Mouse (Mus musculus) embryonic facial prominence, embryonic 14.5 days (tissue): ENCODE measurements around the gene Armc2. TPM values are rescaled to one million over a fixed set of nuclear protein-coding genes. Genes with fewer than 3 reads are reported as not detected.
A peak's percentile ranks its signal among the peaks of the same experiment; 100 is the strongest.

Experiments used
- ATAC-seq: fragments of 200-750 bp; cut with Nextera tagmentation; 2 replicates; pipeline ENCODE4 v1.8.0; 2017; ENCODE audit warnings: low read depth, moderate number of reproducible peaks, moderate TSS enrichment
- DNase-seq: peaks from one replicate; pipeline ENCODE4 v3.0.0-alpha.2; 2015; ENCODE audit warnings: low spot score
- H3K27ac ChIP-seq: fragments of 300-500 bp; sonication (generic); replicated peaks from 2 replicates; pipeline ENCODE4 v1.5.1; 2014; ENCODE audit warnings: low read depth, mild to moderate bottlenecking, low read length, moderate library complexity
- H3K27me3 ChIP-seq: fragments of 300-500 bp; sonication (generic); replicated peaks from 2 replicates; pipeline ENCODE4 v1.6.1; 2014; ENCODE audit warnings: low read length; ENCODE audit not compliant: control insufficient read depth, insufficient read depth
- H3K36me3 ChIP-seq: fragments of 300-500 bp; sonication (generic); 2 replicates; pipeline ENCODE4 v1.6.1; 2014; ENCODE audit warnings: low read length, mixed read lengths; ENCODE audit not compliant: control insufficient read depth, insufficient read depth
- H3K4me1 ChIP-seq: fragments of 300-500 bp; sonication (generic); 2 replicates; pipeline ENCODE4 v1.6.1; 2014; ENCODE audit warnings: antibody characterized with exemption, low read length; ENCODE audit not compliant: control insufficient read depth, insufficient read depth
- H3K4me2 ChIP-seq: fragments of 300-500 bp; sonication (generic); 2 replicates; pipeline ENCODE4 v1.6.1; 2014; ENCODE audit warnings: low read depth, mild to moderate bottlenecking, low read length, moderate library complexity, mixed read lengths
- H3K4me3 ChIP-seq: fragments of 300-500 bp; sonication (generic); 2 replicates; pipeline ENCODE4 v1.5.1; 2014; ENCODE audit warnings: low read depth, mild to moderate bottlenecking, low read length
- H3K9ac ChIP-seq: fragments of 300-500 bp; sonication (generic); 2 replicates; pipeline ENCODE4 v1.6.1; 2014; ENCODE audit warnings: low read depth, mild to moderate bottlenecking, low read length, moderate library complexity, mixed read lengths
- H3K9me3 ChIP-seq: fragments of 300-500 bp; sonication (generic); 2 replicates; pipeline ENCODE4 v1.6.1; 2016; ENCODE audit warnings: low read length; ENCODE audit not compliant: control insufficient read depth
- WGBS: fragments of 180-500 bp; shearing (Covaris S2); extraction: QIAGEN DNeasy Blood & Tissue Kit; methylation state at CpG from one replicate; pipeline ENCODE4 v1.1.7; 2014; 5-methylcytosine and 5-hydroxymethylcytosine counted together
- polyA plus RNA-seq: library from polyadenylated mRNA; unstranded; fragments of >200 nt; fragmentation: Nextera tagmentation; extraction: Ambion mirVana; gene quantifications from 2 replicates; pipeline ENCODE4 v1.2.1, GENCODE M21; 2014

The Armc2 gene
- polyA plus RNA-seq: 4.1 and 4.6 TPM in 2 replicates

DNA sequence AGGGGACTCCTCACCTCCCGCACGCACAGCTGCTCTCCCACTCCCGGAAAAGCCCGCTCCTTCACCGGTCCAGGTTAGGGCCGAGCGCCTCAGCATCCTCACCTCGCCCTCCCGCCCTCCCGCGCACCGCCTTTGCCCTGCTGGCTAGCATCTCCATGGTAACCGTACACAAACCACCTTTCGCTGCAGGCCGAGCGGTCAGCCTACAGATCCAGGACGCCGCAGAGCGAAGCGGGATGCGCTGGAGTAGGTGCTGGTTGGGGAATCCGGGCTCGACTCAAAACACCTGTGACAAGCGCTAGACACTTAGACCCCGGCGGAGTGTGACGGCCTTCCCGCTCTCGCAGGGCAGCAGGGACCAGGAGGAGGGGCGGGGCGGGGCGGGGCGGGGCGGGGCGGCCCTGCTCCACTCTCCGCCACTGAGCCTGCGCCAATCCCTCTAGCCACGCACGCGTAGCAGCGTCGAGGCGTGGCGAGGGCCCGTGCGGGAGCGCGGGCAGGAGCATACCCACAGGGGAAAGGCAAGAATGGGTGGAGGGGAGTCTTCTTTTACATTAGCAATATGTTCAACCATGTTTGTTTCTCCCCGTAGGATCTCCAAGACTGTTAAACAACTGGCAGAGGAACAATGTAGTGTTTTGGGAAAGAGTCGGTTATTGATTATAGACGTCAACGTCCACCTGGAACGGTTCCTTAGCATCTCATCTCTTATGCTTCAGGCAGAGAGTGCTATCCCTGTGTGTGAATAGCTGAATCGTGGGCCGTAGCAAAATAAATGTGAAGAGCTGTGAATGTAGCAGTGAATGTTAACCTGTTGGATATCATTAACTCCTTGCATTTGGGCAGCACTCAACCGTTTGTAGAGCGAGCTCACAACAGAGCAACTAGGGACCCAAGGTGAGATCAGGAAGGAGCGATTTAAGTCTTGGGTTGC is at the start of gene Armc2:
Gene Armc2 (minus strand): TSS at position 427 of the 934 bp plus-strand sequence.
- H3K4me1 ChIP-seq: peaks cover 7% of the 10 kb centered on the region
- DNase-seq: peak; percentile 90
- H3K9me3 ChIP-seq: no peaks in the 10 kb centered on the region
- peak within 1 kb of the TSS; percentile 77 for H3K4me2 ChIP-seq
- H3K9ac ChIP-seq: peak within 1 kb of the TSS; percentile 62
- H3K27ac ChIP-seq: no peak within 1 kb of the TSS
- peak within 1 kb of the TSS; percentile 56 for H3K4me3 ChIP-seq
- no peaks in the 10 kb centered on the region; the same call in 1 of the 2 replicates for H3K27me3 ChIP-seq
- H3K36me3 ChIP-seq: no peaks in the 10 kb centered on the region
- peak; percentile 99 for ATAC-seq
- 3% methylated on average over 42 of the region's 58 CpGs for WGBS

DNA sequence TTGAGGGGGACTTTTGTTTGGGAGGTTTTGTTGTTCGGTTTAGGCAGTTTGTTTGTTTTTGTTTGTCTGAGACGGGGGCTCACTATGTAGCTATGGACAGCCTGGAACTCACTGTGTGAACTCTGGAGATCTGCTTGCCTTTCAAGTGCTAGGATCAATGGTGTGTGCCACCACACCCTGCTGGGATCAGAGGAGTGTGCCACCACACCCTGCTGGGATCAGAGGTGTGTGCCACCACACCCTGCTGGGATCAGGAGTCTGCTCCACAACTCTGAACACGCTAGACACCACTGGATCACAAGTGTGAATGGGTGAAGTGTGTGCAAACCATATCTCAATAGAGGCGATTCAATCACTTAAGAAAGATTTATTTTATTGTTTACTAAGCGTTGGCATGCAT is 46.2 kb upstream of the Armc2 start:
- no peak for ATAC-seq
- H3K36me3 ChIP-seq: no peaks in the 10 kb centered on the region
- H3K4me2 ChIP-seq: no peak overlapping the region
- no peaks in the 10 kb centered on the region for H3K9me3 ChIP-seq
- DNase-seq: no peak
- 61% methylated on average over 5 of the region's 5 CpGs for WGBS
- H3K27me3 ChIP-seq: no peaks in the 10 kb centered on the region
- no peak overlapping the region for H3K27ac ChIP-seq
- no peaks in the 10 kb centered on the region for H3K4me1 ChIP-seq
- H3K9ac ChIP-seq: no peak overlapping the region
- no peak overlapping the region for H3K4me3 ChIP-seq

GRCm38 (mm10) chr10:42059522-42059921 is 41.3 kb upstream of the Armc2 start:
- DNase-seq: no peak
- Histone ChIP-seq H3K4me3 (no peak overlapping the region), H3K36me3 (no peaks in the 10 kb centered on the region), H3K9me3 (no peaks in the 10 kb centered on the region), H3K4me1 (peaks cover 7% of the 10 kb centered on the region; the same call in 1 of the 2 replicates), H3K4me2 (no peak overlapping the region), H3K9ac (no peak overlapping the region), H3K27ac (no peak overlapping the region), H3K27me3 (no peaks in the 10 kb centered on the region)
- WGBS: 96% methylated on average over 8 of the region's 8 CpGs
- ATAC-seq: no peak

DNA sequence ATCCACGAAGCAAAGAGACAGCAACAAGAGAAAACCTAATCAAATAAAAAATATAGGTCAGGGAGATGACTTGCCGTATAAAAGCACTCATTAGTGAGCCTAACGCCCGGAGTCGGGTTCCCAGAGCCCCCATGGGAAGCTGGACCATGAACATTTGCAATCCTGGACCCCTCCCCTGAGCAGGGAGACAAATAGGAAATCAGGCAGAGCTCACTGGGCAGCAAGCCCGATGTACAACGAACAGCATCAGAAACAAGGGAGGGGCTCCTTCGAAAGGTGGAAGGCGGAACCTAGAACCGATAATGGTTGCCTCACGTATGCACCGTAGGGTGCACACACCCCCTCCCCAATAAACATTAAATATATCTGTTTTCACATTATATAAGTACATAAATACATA is 39.5 kb upstream of the Armc2 start:
- no peaks in the 10 kb centered on the region for H3K27me3 ChIP-seq
- H3K27ac ChIP-seq: no peak overlapping the region
- H3K4me1 ChIP-seq: peaks cover 7% of the 10 kb centered on the region; the same call in 1 of the 2 replicates
- 63% methylated on average over 12 of the region's 12 CpGs for WGBS
- no peaks in the 10 kb centered on the region for H3K9me3 ChIP-seq
- H3K4me2 ChIP-seq: peak overlapping the region; percentile 25; the same call in 1 of the 2 replicates
- H3K9ac ChIP-seq: no peak overlapping the region
- DNase-seq (no peak), ATAC-seq (no peak)
- no peaks in the 10 kb centered on the region for H3K36me3 ChIP-seq
- H3K4me3 ChIP-seq: no peak overlapping the region

DNA sequence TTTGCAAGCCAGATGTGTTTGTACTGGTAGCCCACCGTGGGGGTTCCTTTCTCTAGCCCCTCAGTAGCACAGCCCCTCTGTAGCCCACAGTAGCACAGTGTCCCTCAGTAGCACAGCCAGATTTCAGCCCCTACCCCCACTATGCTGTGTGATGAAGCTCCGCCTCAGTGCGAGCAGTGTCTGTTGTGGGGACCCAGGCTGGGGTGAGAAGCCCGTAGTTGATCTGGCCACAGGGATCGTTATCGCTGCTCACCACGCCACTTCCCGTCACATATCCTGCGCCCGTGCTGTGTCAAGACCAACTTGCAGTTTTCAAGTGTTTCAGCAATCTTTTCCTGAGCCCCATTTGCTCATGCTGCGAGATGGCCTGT is 39.0 kb upstream of the Armc2 start:
- DNase-seq: no peak
- ATAC-seq: no peak
- Histone ChIP-seq H3K4me1 (peaks cover 7% of the 10 kb centered on the region; the same call in 1 of the 2 replicates), H3K9ac (peak overlapping the region; percentile 5; the same call in 1 of the 2 replicates), H3K27ac (no peak overlapping the region), H3K9me3 (no peaks in the 10 kb centered on the region), H3K36me3 (no peaks in the 10 kb centered on the region), H3K27me3 (no peaks in the 10 kb centered on the region), H3K4me2 (peak overlapping the region; percentile 25; the same call in 1 of the 2 replicates), H3K4me3 (no peak overlapping the region)
- WGBS: 48% methylated on average over 11 of the region's 11 CpGs

- Histone ChIP-seq H3K27ac (no peak overlapping the region), H3K4me3 (no peak overlapping the region)
- WGBS: 82% methylated on average over 18 of the region's 18 CpGs
These were observed 38.4 kb upstream of the Armc2 start for GRCm38 (mm10) chr10:42056486-42057230.

DNA sequence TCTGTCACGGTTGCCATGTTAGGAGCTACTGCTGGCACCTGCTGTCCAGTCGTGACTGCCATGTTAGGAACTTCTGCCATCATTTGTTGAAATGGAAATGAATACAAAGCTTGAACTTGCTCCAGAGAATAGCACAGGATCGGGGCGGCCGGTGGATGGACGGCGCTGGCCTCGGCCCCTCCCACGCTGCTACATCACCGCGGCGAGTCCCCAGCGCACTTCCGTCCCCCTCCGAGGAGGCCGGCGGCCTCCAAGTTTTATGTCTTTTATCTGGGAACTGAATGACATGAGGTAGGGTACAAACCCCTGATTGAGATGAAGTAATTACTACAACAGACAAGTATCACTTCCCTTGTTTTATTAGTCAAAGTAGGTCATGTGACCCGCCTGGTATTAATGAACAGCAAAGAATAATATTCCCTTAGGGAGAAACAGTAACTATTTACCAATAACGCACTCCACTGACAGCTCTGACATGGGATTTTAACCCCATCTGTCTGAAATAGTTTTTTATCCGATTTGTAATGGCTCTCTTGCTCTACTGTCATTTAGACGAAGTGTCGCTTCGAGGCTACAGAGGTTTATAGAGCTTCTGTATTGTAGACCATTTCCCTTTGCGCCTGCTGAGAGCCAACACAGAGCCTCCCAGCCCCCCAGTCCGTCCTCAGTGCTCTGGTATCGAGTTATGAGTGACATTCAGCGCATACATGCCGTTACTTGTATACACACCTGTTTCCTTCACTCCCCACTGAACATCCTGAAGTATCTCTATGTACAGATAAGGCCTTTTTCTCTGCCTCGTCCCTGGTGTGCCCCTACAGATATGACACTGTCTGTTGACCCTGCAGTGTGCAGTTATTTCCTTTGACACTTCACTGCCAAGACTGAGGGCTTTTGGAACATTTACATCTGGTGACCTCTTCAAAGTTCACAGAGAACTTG is 37.3 kb upstream of the Armc2 start:
- Histone ChIP-seq H3K27ac (no peak overlapping the region), H3K9ac (no peak overlapping the region), H3K4me1 (peaks cover 7% of the 10 kb centered on the region; the same call in 1 of the 2 replicates), H3K27me3 (no peaks in the 10 kb centered on the region), H3K36me3 (no peaks in the 10 kb centered on the region), H3K9me3 (no peaks in the 10 kb centered on the region), H3K4me3 (no peak overlapping the region), H3K4me2 (peak overlapping the region; percentile 10; the same call in 1 of the 2 replicates)
- WGBS: 59% methylated on average over 28 of the region's 29 CpGs
- no peak for DNase-seq
- peak; percentile 82 for ATAC-seq

More at GRCm38 (mm10) chr10:42056486-42057230, 38.4 kb upstream of the Armc2 start:
- H3K9ac ChIP-seq: no peak overlapping the region
- H3K4me2 ChIP-seq: no peak overlapping the region
- ATAC-seq (no peak), DNase-seq (no peak)
- peaks cover 7% of the 10 kb centered on the region; the same call in 1 of the 2 replicates for H3K4me1 ChIP-seq
- no peaks in the 10 kb centered on the region for H3K36me3 ChIP-seq
- H3K9me3 ChIP-seq: no peaks in the 10 kb centered on the region
- no peaks in the 10 kb centered on the region for H3K27me3 ChIP-seq

DNA sequence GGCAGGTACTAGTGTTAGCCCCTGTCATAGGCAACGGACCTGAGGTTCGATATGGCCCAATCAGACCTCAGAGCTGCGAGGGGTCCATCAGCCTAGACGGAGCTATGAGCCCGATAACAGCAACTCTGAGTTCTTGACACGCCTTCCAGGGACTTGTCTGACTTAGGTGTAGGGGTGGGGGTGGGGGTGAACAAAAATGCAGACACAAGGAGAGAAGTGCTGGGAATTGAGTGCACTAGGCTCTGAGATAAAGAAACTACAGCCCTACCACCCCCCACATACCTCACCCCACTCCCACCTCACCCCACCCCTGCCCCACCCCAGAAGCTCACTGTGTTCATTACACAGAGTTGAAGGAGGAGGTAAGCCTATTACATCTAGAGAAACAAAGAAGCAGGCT is 32.8 kb upstream of the Armc2 start:
- 84% methylated on average over 6 of the region's 6 CpGs for WGBS
- H3K9ac ChIP-seq: no peak overlapping the region
- H3K4me3 ChIP-seq: no peak overlapping the region
- no peaks in the 10 kb centered on the region for H3K9me3 ChIP-seq
- no peaks in the 10 kb centered on the region for H3K4me1 ChIP-seq
- no peaks in the 10 kb centered on the region for H3K27me3 ChIP-seq
- H3K36me3 ChIP-seq: no peaks in the 10 kb centered on the region
- DNase-seq (no peak), ATAC-seq (no peak)
- no peak overlapping the region for H3K4me2 ChIP-seq
- H3K27ac ChIP-seq: no peak overlapping the region
